Mouse (Mus musculus): ENCODE measurements at regions not wholly inside any gene's neighbourhood (a gene's known extent, or its start where the extent isn't known, plus 50 kb on each side); places are given as distances from the start of the nearest gene placed in this dataset.

DNA sequence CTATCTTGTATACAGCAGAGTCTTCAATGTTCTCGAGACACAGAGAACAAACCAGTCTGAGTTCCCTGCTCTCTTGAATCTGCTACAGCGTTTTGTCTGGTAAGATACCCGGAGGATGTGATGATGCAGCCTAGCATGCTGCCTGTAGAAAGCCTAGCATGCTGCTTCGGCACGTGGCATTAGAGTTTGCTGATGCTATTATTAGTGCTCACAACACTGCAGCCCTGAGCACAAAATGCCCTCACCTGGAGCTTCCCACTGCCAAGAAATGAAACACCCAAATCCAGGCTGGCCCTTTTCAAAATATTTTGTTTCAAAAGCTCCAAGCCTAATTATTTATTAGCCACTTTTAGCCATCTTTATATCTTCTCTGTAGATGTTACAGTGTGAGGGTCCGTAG lies 634.3 kb downstream of the Tox3 start:
- 64% methylated on average over 6 of the region's 6 CpGs for WGBS
- no peak for TF ChIP-seq CTCF (IDR thresholded peaks at IDR 0.05; ENCODE audit: control insufficient read depth, insufficient read depth, low read length)
- no peak for TF ChIP-seq POLR2A (IDR thresholded peaks at IDR 0.05; ENCODE audit: borderline replicate concordance, control insufficient read depth, low read depth, low read length)
- Histone ChIP-seq H3K4me1 (ENCODE audit: control insufficient read depth, insufficient read depth, low read length) (no peaks in the 10 kb centered on the region), H3K4me3 (replicated peaks; ENCODE audit: control insufficient read depth, low read depth, low read length) (no peak overlapping the region), H3K27ac (ENCODE audit: control insufficient read depth, insufficient read depth, low read depth, low read length, poor library complexity) (no peak overlapping the region)

GRCm38 (mm10) chr8:89707341-89707928 lies 640.7 kb downstream of the Tox3 start:
- no peak for TF ChIP-seq POLR2A (IDR thresholded peaks at IDR 0.05; ENCODE audit: borderline replicate concordance, control insufficient read depth, low read depth, low read length)
- TF ChIP-seq CTCF (IDR thresholded peaks at IDR 0.05; ENCODE audit: control insufficient read depth, insufficient read depth, low read length): no peak
- 67% methylated on average over 5 of the region's 5 CpGs for whole genome bisulfite sequencing
- H3K27ac ChIP-seq (ENCODE audit: control insufficient read depth, insufficient read depth, low read depth, low read length, poor library complexity): no peak overlapping the region
- no peaks in the 10 kb centered on the region for H3K4me1 ChIP-seq (ENCODE audit: control insufficient read depth, insufficient read depth, low read length)
- H3K4me3 ChIP-seq (replicated peaks; ENCODE audit: control insufficient read depth, low read depth, low read length): no peak overlapping the region

DNA sequence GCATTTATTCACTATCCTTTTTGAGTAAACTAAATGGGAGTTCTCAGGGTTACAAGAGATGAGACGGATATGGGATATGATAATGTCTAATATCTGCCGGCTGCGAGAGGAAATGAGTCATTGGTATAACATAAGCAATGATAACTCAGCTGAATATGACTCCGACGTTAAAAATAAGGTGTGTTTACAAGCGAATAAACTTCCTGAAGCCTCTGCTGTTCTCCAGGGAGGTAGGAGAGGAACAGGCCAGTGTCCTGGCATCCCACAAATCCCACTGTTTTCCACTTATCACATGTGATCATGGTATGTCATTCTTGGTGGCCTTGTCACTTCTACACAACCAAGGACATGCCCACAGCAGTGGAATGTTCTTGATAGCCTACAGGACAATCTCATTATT lies 641.7 kb upstream of the Sall1 start:
- Histone ChIP-seq H3K4me1 (ENCODE audit: control insufficient read depth, insufficient read depth, low read length) (no peaks in the 10 kb centered on the region; the same call in 1 of the 2 replicates), H3K27ac (ENCODE audit: control insufficient read depth, insufficient read depth, low read depth, low read length, poor library complexity) (no peak overlapping the region), H3K4me3 (replicated peaks; ENCODE audit: control insufficient read depth, low read depth, low read length) (no peak overlapping the region)
- WGBS: 84% methylated on average over 6 of the region's 6 CpGs
- no peak for TF ChIP-seq POLR2A (IDR thresholded peaks at IDR 0.05; ENCODE audit: borderline replicate concordance, control insufficient read depth, low read depth, low read length)
- TF ChIP-seq CTCF (IDR thresholded peaks at IDR 0.05; ENCODE audit: control insufficient read depth, insufficient read depth, low read length): no peak

- TF ChIP-seq POLR2A (IDR thresholded peaks at IDR 0.05; ENCODE audit: borderline replicate concordance, control insufficient read depth, low read depth, low read length) (no peak), CTCF (IDR thresholded peaks at IDR 0.05; ENCODE audit: control insufficient read depth, insufficient read depth, low read length) (no peak)
- Histone ChIP-seq H3K4me3 (replicated peaks; ENCODE audit: control insufficient read depth, low read depth, low read length) (no peak overlapping the region), H3K27ac (ENCODE audit: control insufficient read depth, insufficient read depth, low read depth, low read length, poor library complexity) (no peak overlapping the region), H3K4me1 (ENCODE audit: control insufficient read depth, insufficient read depth, low read length) (no peaks in the 10 kb centered on the region; the same call in 1 of the 2 replicates)
- 41% methylated on average over 4 of the region's 4 CpGs for WGBS
Measured at GRCm38 (mm10) chr8:89680937-89681336, 637.0 kb upstream of the Sall1 start.

- Histone ChIP-seq H3K4me3 (replicated peaks; ENCODE audit: control insufficient read depth, low read depth, low read length) (no peak overlapping the region), H3K4me1 (ENCODE audit: control insufficient read depth, insufficient read depth, low read length) (no peaks in the 10 kb centered on the region; the same call in 1 of the 2 replicates), H3K27ac (ENCODE audit: control insufficient read depth, insufficient read depth, low read depth, low read length, poor library complexity) (peak overlapping the region; percentile 19; the same call in 1 of the 2 replicates)
- WGBS: 48% methylated on average over 5 of the region's 5 CpGs
- TF ChIP-seq POLR2A (IDR thresholded peaks at IDR 0.05; ENCODE audit: borderline replicate concordance, control insufficient read depth, low read depth, low read length) (no peak), CTCF (IDR thresholded peaks at IDR 0.05; ENCODE audit: control insufficient read depth, insufficient read depth, low read length) (no peak)
Measured at GRCm38 (mm10) chr8:89680341-89680740, 636.4 kb upstream of the Sall1 start.

GRCm38 (mm10) chr8:89679551-89679950 lies 635.6 kb upstream of the Sall1 start:
- no peak overlapping the region for H3K27ac ChIP-seq (ENCODE audit: control insufficient read depth, insufficient read depth, low read depth, low read length, poor library complexity)
- WGBS: 82% methylated on average over 4 of the region's 4 CpGs
- no peak overlapping the region for H3K4me3 ChIP-seq (replicated peaks; ENCODE audit: control insufficient read depth, low read depth, low read length)
- no peaks in the 10 kb centered on the region; the same call in 1 of the 2 replicates for H3K4me1 ChIP-seq (ENCODE audit: control insufficient read depth, insufficient read depth, low read length)
- TF ChIP-seq CTCF (IDR thresholded peaks at IDR 0.05; ENCODE audit: control insufficient read depth, insufficient read depth, low read length) (no peak), POLR2A (IDR thresholded peaks at IDR 0.05; ENCODE audit: borderline replicate concordance, control insufficient read depth, low read depth, low read length) (no peak)

DNA sequence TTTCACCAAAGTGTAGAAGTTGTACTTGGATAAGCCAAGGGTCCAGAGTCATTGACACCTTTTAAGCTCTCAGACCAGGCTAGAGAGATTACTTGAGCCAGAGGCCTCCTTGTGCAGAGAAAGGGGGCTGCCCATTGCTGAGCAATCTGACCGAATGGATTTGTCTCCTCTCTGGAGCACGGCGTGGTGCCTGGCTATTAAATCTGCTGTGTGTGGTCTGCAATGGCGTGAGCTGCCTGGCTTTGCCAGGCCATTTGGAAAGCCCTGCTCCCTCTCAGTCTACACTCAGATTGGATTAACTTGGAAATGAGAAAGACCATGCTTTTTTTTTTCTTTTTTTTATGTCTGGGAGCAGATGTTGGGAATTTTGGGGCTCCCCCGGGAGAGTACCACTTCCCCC lies 633.3 kb upstream of the Sall1 start:
- H3K27ac ChIP-seq (ENCODE audit: control insufficient read depth, insufficient read depth, low read depth, low read length, poor library complexity): no peak overlapping the region
- H3K4me3 ChIP-seq (replicated peaks; ENCODE audit: control insufficient read depth, low read depth, low read length): no peak overlapping the region
- TF ChIP-seq CTCF (IDR thresholded peaks at IDR 0.05; ENCODE audit: control insufficient read depth, insufficient read depth, low read length) (no peak), POLR2A (IDR thresholded peaks at IDR 0.05; ENCODE audit: borderline replicate concordance, control insufficient read depth, low read depth, low read length) (no peak)
- H3K4me1 ChIP-seq (ENCODE audit: control insufficient read depth, insufficient read depth, low read length): no peaks in the 10 kb centered on the region
- 78% methylated on average over 5 of the region's 5 CpGs for WGBS

- 87% methylated on average over 4 of the region's 4 CpGs for WGBS
- TF ChIP-seq CTCF (IDR thresholded peaks at IDR 0.05; ENCODE audit: control insufficient read depth, insufficient read depth, low read length) (no peak), POLR2A (IDR thresholded peaks at IDR 0.05; ENCODE audit: borderline replicate concordance, control insufficient read depth, low read depth, low read length) (no peak)
- Histone ChIP-seq H3K4me1 (ENCODE audit: control insufficient read depth, insufficient read depth, low read length) (no peaks in the 10 kb centered on the region), H3K4me3 (replicated peaks; ENCODE audit: control insufficient read depth, low read depth, low read length) (no peak overlapping the region), H3K27ac (ENCODE audit: control insufficient read depth, insufficient read depth, low read depth, low read length, poor library complexity) (no peak overlapping the region)
Measured at GRCm38 (mm10) chr8:89673911-89674310, 629.9 kb upstream of the Sall1 start.

- H3K4me1 ChIP-seq (ENCODE audit: control insufficient read depth, insufficient read depth, low read length): no peaks in the 10 kb centered on the region
- no peak for TF ChIP-seq CTCF (IDR thresholded peaks at IDR 0.05; ENCODE audit: control insufficient read depth, insufficient read depth, low read length)
- no peak for TF ChIP-seq POLR2A (IDR thresholded peaks at IDR 0.05; ENCODE audit: borderline replicate concordance, control insufficient read depth, low read depth, low read length)
- WGBS: 82% methylated on average over 5 of the region's 5 CpGs
- no peak overlapping the region for H3K27ac ChIP-seq (ENCODE audit: control insufficient read depth, insufficient read depth, low read depth, low read length, poor library complexity)
- H3K4me3 ChIP-seq (replicated peaks; ENCODE audit: control insufficient read depth, low read depth, low read length): no peak overlapping the region
Measured at GRCm38 (mm10) chr8:89672631-89673030, 628.7 kb upstream of the Sall1 start.

Data from bone marrow, adult 2 months (tissue).